Mouse (Mus musculus) megakaryocyte, adult 5-6 weeks (primary cell): ENCODE results near the gene Spag17. TPM values are rescaled to one million over a fixed set of nuclear protein-coding genes. Genes with fewer than 3 reads are reported as not detected.
"Not testable (repeated sequence)": the region's sequence is repeated elsewhere in the genome, so short reads cannot be mapped to it uniquely, and the experiment has no call there.

ENCODE experiments used
- ATAC-seq: 2 replicates; pipeline ENCODE4 v1.8.0; 2016; ENCODE audit warnings: mild to moderate bottlenecking, inconsistent platforms; ENCODE audit not compliant: poor library complexity, severe bottlenecking
- total RNA-seq, 2 experiments: library from RNA; stranded (forward) in 1 of 2; stranded (reverse) in 1 of 2; fragments of 153-499, 151-499 nt in 1 of 2; fragments of 221-1000, 200-1000 nt in 1 of 2; gene quantifications; 2 replicates each; pipeline versions ENCODE4 v1.2.3 to v1.2.4; 2015 to 2017

The Spag17 gene
- not detected in 2 replicates for total RNA-seq (2015)
- not detected in 2 replicates for total RNA-seq (2017)

DNA sequence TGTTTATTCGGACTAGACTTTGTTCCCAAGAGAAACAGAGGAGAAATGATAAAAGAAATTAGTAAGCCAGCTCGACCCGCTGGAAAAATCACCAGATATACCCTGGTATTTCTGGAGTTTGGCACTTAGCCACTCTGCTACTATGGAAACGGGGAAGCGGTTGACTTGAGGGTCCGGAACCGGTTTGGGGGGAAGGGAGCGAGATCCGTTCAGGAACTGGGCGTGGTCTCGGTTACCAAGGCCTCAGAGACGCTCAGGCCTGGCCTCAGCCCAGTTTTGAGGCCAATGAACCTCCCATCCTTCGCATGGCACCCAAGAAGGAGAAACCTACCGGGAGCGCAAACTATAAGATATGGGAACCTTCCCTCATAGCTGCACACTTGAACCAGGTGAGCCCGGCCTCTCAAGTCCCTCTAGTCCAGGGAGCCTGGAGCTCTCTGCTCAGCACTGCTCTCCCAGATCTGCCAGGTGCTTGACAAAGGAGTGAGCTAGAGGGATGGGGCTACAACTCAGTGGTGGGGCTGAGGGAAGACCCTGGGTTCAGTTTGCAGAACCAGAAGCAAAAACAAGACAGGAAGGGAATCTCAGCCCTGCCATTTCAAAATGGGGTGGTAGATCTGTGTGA lies at the start of gene Spag17:
Spag17 (plus strand) TSS at position 220 of the 625 bp plus-strand sequence.
- ATAC-seq, result no peak

- no peak for ATAC-seq
Measured at GRCm38 (mm10) chr3:99842333-99842732, 42.9 kb upstream of the Spag17 start.

- ATAC-seq, result no peak
Measured at GRCm38 (mm10) chr3:99842808-99843207, 42.4 kb upstream of the Spag17 start.

GRCm38 (mm10) chr3:99843233-99843632 lies 42.0 kb upstream of the Spag17 start:
- no peak for ATAC-seq

DNA sequence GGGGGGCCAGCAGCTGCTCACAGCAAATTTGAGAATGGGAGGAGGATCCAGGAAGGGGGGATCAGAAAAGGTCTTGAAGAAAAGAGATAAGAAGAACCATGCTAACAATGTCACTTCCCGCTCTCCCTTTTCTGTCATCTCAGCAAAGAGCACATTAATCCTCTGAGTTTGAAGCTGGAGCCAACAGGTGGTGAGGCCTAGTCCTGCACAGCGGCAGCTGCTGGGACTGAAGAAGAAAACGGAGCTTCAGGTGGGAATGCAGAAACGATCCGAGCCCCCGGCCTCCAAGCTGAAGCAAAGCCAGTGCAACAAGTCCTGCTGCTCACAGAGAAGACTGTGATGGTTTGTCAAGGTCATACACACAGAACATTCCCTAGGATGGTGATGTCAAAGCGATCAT lies 34.3 kb upstream of the Spag17 start:
- ATAC-seq, result no peak

- no peak for ATAC-seq
Measured at GRCm38 (mm10) chr3:99854595-99854994, 30.6 kb upstream of the Spag17 start.

- no peak for ATAC-seq
Measured at GRCm38 (mm10) chr3:99858922-99859321, 26.3 kb upstream of the Spag17 start.

GRCm38 (mm10) chr3:99864706-99865105 lies 20.5 kb upstream of the Spag17 start:
- no peak for ATAC-seq

DNA sequence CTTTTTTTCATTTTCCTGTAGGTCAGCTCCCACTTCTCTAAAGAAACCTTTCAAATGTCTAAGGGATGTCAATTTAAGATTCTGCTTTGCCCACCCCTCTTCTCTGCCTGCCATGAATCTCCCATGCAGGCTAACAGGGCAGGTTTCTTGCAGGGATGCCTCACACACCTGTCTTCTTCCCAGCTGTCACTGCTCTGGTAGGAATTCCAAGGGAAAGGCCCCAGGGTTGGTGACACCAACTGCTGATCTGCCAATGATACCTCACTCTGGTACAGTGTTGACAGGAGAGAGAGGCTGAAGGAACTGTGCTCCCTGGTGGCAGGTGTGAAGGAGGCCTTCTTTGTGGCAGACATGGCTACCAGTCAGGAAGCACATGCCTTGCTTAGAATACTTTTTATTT lies 10.1 kb upstream of the Spag17 start:
- ATAC-seq, result no peak

- no peak for ATAC-seq
Measured at GRCm38 (mm10) chr3:99881498-99881897, 3.7 kb upstream of the Spag17 start.

- no peak for ATAC-seq
Measured at GRCm38 (mm10) chr3:99883988-99884564, 1.1 kb upstream of the Spag17 start.

- not testable (repeated sequence) for ATAC-seq
Measured at GRCm38 (mm10) chr3:99894741-99895140, 9.5 kb downstream of the Spag17 start.

DNA sequence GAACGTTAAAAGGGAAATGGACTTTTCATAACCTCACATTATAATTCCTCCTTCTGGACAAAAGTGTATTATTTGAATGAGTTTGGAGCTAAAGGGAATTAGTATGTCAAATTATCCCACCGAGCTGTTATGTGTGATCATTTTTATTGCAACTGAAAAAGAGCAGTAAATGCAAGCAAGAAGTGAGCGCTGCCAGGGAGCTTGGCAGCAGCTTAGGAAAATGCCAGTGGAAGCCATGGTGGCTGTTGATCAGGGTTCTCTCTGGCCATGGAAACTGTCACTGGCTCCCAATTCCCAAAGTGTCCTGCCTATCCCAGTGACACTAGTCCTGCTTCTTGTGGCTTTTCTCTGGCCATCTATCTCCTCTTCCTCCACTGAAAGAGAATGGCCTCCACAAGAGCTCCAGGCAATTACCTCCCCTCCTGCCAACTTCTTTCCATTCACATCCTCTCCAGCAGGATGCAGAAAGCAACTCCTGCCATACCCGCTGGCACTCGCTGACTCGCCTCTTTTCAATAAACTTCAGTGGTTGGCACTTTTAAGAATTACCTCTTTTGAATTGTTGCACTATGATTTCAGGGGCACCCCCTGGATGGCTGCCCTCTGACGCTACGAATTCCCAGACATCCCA lies 28.7 kb downstream of the Spag17 start:
- ATAC-seq, result no peak

- no peak for ATAC-seq
Measured at GRCm38 (mm10) chr3:99922944-99923343, 37.7 kb downstream of the Spag17 start.

- no peak for ATAC-seq
Measured at GRCm38 (mm10) chr3:99930920-99931620, 45.9 kb downstream of the Spag17 start.

DNA sequence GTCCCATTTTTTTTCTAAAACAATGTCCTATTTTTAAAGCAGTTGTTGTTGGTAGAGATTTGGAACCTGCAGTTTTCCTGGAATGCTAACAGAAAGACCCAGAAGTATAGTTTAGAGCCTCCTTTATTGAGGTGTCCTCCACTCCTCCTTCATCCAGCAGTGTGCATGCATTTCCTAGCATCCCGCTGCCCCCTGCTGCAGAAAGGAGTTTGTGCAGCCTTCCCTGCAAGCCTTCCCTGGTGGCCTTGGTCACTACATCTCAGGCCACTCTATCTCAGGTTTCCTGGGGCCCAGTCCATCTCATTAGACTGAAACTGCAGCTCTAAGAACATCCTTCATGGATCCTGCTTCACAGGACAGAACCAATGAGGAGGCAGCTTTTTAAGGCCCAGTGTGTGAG lies 51.0 kb downstream of the Spag17 start:
- ATAC-seq, result no peak

GRCm38 (mm10) chr3:99938611-99939286 lies 53.5 kb downstream of the Spag17 start:
- no peak for ATAC-seq

- ATAC-seq, result no peak
Measured at GRCm38 (mm10) chr3:99945171-99945570, 60.0 kb downstream of the Spag17 start.

DNA sequence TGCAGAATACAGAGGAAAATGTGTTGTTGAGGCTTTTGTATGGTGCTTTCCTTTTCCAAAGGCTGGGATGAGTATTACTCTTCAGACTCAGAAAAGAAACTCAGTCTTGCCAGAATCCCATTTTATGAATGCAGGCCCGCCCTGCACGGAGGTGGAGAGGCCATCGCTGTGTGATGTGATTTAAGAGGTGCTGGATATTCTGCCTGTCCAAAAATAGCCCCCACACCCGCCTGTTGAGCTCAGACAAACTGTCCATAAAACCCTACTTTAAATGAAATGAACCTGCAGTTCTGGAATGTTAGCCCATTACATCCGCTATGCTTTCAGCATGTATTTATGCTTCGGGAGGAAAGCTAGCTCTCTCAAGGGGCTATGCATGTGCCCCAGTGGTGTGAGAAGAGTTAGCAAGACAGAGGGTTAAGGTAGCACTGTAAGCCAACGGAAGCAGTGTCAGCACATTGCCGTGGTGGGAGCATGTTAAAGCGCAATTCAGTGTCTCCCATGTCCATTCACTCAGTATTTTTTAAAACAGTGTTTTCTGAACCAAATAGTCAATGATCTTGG lies 68.9 kb downstream of the Spag17 start:
- ATAC-seq, result no peak

DNA sequence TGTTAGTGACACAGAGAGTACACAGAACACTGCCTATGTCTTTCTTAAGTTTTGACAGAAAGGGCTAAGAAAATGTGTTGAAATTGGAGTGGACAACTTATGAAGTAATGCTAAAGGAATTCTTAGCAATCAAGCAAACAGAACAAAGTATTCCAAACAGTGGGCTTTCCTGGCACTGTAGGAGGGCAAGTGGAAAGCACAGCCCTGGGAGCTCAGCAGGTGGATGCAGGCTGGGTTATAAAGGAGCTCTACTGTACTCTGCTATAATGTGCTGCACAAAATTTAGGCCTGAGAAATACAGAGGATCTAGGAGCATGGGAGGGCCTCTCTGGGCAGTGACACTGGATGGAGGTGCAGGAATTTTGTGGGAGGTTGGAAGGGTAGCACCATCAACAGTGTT lies 71.3 kb downstream of the Spag17 start:
- ATAC-seq, result no peak
